Mouse (Mus musculus) liver, adult 2 months (tissue): ENCODE measurements around the gene Zfp629. TPM values are rescaled to one million over a fixed set of nuclear protein-coding genes. Genes with fewer than 3 reads are reported as not detected.

Experiments used
- DNase-seq: peaks from one replicate; pipeline ENCODE4 v3.0.0-alpha.2; 2011; ENCODE audit warnings: low read depth, low spot score; ENCODE audit errors: extremely low read depth
- H3K27ac ChIP-seq: fragments of 200-500 bp; replicated peaks from 2 replicates; pipeline ENCODE4 v1.5.1; 2012; ENCODE audit warnings: low read depth, mild to moderate bottlenecking, control low read depth, inconsistent platforms, low read length; ENCODE audit not compliant: insufficient read depth
- H3K27me3 ChIP-seq: fragments of 200-500 bp; 2 replicates; pipeline ENCODE4 v1.6.1; 2012; ENCODE audit warnings: mild to moderate bottlenecking, moderate library complexity, low read length, inconsistent platforms; ENCODE audit not compliant: control insufficient read depth, insufficient read depth
- H3K36me3 ChIP-seq: fragments of 200-500 bp; 2 replicates; pipeline ENCODE4 v1.6.1; 2012; ENCODE audit warnings: low read length, inconsistent platforms; ENCODE audit not compliant: control insufficient read depth, insufficient read depth
- H3K4me1 ChIP-seq: fragments of 200-500 bp; 2 replicates; pipeline ENCODE4 v1.6.1; 2011; ENCODE audit warnings: low read length; ENCODE audit not compliant: control insufficient read depth, insufficient read depth
- H3K4me3 ChIP-seq: fragments of 200-500 bp; 2 replicates; pipeline ENCODE4 v1.5.1; 2011; ENCODE audit warnings: low read depth, mild to moderate bottlenecking, control low read depth, low read length, moderate library complexity; ENCODE audit not compliant: insufficient read depth
- H3K79me2 ChIP-seq: fragments of 200-500 bp; 2 replicates; pipeline ENCODE4 v1.6.1; 2012; ENCODE audit warnings: inconsistent platforms, mild to moderate bottlenecking, low read length, moderate library complexity; ENCODE audit not compliant: control insufficient read depth, insufficient read depth
- H3K9ac ChIP-seq: fragments of 200-500 bp; 2 replicates; pipeline ENCODE4 v1.6.1; 2012; ENCODE audit warnings: low read depth, mild to moderate bottlenecking, control low read depth, inconsistent platforms, low read length
- CTCF ChIP-seq: fragments of 200-500 bp; IDR thresholded peaks from 2 replicates; pipeline ENCODE4 v1.5.1; 2011; ENCODE audit warnings: low read depth, low read length, control low read depth
- POLR2A ChIP-seq: fragments of 200-500 bp; IDR thresholded peaks from 2 replicates; pipeline ENCODE4 v1.6.1; 2011; ENCODE audit warnings: low read length, control low read depth; ENCODE audit not compliant: insufficient read depth; ENCODE audit errors: extremely low read depth
- WGBS: fragments of 180-500 bp; shearing (Covaris S2); methylation state at CpG from one replicate; pipeline ENCODE4 v1.1.7; 2018; 5-methylcytosine and 5-hydroxymethylcytosine counted together
- polyA plus RNA-seq: library from polyadenylated mRNA; depleted of rRNA; stranded (reverse); fragments of >200 nt; gene quantifications from 2 replicates; pipeline ENCODE4 v1.2.3, GENCODE M21; 2012; rRNA removed
- total RNA-seq: library from RNA; depleted of rRNA; stranded (reverse); fragments of >200 nt; gene quantifications from 2 replicates; pipeline ENCODE4 v1.2.3, GENCODE M21; 2014; rRNA removed

Zfp629 gene
- 5.0 and 7.0 TPM in 2 replicates for total RNA-seq
- 4.8 and 5.8 TPM in 2 replicates for polyA plus RNA-seq

- H3K4me3 ChIP-seq, result peak within 1 kb of the TSS; percentile 98
- peak within 1 kb of the TSS; percentile 70 for H3K9ac ChIP-seq
- peaks cover 3% of the 10 kb centered on the region; the same call in 1 of the 2 replicates for H3K4me1 ChIP-seq
- 0 out of 2 replicates have a peak, but pooled peaks have one; percentile 18 for TF ChIP-seq POLR2A
- no peak for TF ChIP-seq CTCF
- H3K36me3 ChIP-seq, result no peaks in the 10 kb centered on the region; the same call in 1 of the 2 replicates
- no peaks in the 10 kb centered on the region for H3K27me3 ChIP-seq
- H3K79me2 ChIP-seq, result 0 out of 2 replicates have a peak, but pooled peaks cover 3% of the 10 kb centered on the region
- peak within 1 kb of the TSS; percentile 86 for H3K27ac ChIP-seq
- peak; percentile 62 for DNase-seq
- 1% methylated on average over 50 of the region's 50 CpGs for WGBS
These were observed at the start of gene Zfp629 for GRCm38 (mm10) chr7:127614891-127615843. Zfp629 (minus strand) TSS chr7:127615797.

GRCm38 (mm10) chr7:127662926-127663325 is 47.3 kb upstream of the Zfp629 start:
- Histone ChIP-seq H3K36me3 (no peaks in the 10 kb centered on the region), H3K27me3 (no peaks in the 10 kb centered on the region), H3K27ac (no peak overlapping the region), H3K4me1 (peaks cover 13% of the 10 kb centered on the region), H3K9ac (no peak overlapping the region), H3K4me3 (no peak overlapping the region), H3K79me2 (no peaks in the 10 kb centered on the region)
- peak; percentile 85 for DNase-seq
- TF ChIP-seq POLR2A (no peak), CTCF (no peak)
- 23% methylated on average over 6 of the region's 6 CpGs for WGBS

GRCm38 (mm10) chr7:127661833-127662232 is 46.2 kb upstream of the Zfp629 start:
- Histone ChIP-seq H3K27me3 (no peaks in the 10 kb centered on the region), H3K4me3 (peak overlapping the region; percentile 14; the same call in 1 of the 2 replicates), H3K27ac (no peak overlapping the region), H3K4me1 (peaks cover 13% of the 10 kb centered on the region), H3K79me2 (no peaks in the 10 kb centered on the region), H3K36me3 (no peaks in the 10 kb centered on the region), H3K9ac (no peak overlapping the region)
- no peak for TF ChIP-seq POLR2A
- TF ChIP-seq CTCF, result no peak
- DNase-seq, result no peak
- 89% methylated on average over 6 of the region's 6 CpGs for WGBS

GRCm38 (mm10) chr7:127660882-127661281 is 45.3 kb upstream of the Zfp629 start:
- WGBS, result 97% methylated on average over 3 of the region's 3 CpGs
- no peak for DNase-seq

GRCm38 (mm10) chr7:127656946-127657345 is 41.3 kb upstream of the Zfp629 start:
- 10% methylated on average over 4 of the region's 4 CpGs for WGBS
- TF ChIP-seq POLR2A (no peak), CTCF (peak; percentile 97)
- Histone ChIP-seq H3K9ac (no peak overlapping the region), H3K36me3 (no peaks in the 10 kb centered on the region), H3K4me1 (no peaks in the 10 kb centered on the region; the same call in 1 of the 2 replicates), H3K4me3 (no peak overlapping the region), H3K79me2 (no peaks in the 10 kb centered on the region), H3K27me3 (no peaks in the 10 kb centered on the region), H3K27ac (no peak overlapping the region)
- DNase-seq, result peak; percentile 57

More at GRCm38 (mm10) chr7:127660882-127661281, 45.3 kb upstream of the Zfp629 start:
- H3K9ac ChIP-seq, result no peak overlapping the region
- H3K4me3 ChIP-seq, result no peak overlapping the region
- no peaks in the 10 kb centered on the region for H3K36me3 ChIP-seq
- TF ChIP-seq POLR2A, result no peak
- no peak for TF ChIP-seq CTCF
- H3K27me3 ChIP-seq, result no peaks in the 10 kb centered on the region
- peaks cover 9% of the 10 kb centered on the region for H3K4me1 ChIP-seq
- H3K79me2 ChIP-seq, result no peaks in the 10 kb centered on the region
- no peak overlapping the region for H3K27ac ChIP-seq

- DNase-seq, result no peak
- WGBS, result 86% methylated on average over 10 of the region's 10 CpGs
- Histone ChIP-seq H3K36me3 (no peaks in the 10 kb centered on the region), H3K4me1 (no peaks in the 10 kb centered on the region; the same call in 1 of the 2 replicates), H3K27me3 (no peaks in the 10 kb centered on the region), H3K27ac (no peak overlapping the region), H3K4me3 (no peak overlapping the region), H3K9ac (no peak overlapping the region), H3K79me2 (no peaks in the 10 kb centered on the region)
- TF ChIP-seq POLR2A (no peak), CTCF (no peak)
These were observed 38.7 kb upstream of the Zfp629 start for GRCm38 (mm10) chr7:127654318-127654717.
